Mouse (Mus musculus): ENCODE measurements at regions not wholly inside any gene's neighbourhood (a gene's known extent, or its start where the extent isn't known, plus 50 kb on each side); places are given as distances from the start of the nearest gene placed in this dataset.

DNA sequence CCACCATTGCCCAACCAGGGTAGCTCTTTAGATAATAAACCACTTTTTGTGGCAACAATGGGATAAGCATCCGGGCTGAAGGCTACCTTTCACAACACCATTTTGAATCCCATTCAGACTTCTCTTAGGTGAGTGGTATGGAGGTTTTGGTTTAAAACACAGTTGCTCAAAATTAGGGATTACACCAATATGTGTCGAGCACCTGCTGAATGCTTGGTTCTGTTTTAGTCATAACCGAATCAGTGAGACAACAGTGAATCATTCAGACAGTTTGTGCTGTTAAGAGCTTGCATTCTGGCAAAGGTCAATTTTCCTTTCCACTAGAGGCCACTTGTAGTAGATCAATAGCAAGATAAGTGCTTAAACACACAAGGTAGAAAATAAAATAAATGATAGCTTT, 561.2 kb upstream of the Gm9747 start:
- no peaks in the 10 kb centered on the region for H3K27me3 ChIP-seq (replicated peaks)
- no peak overlapping the region for H3K9ac ChIP-seq (ENCODE audit: insufficient read depth, low read depth)
- no peak for TF ChIP-seq SIN3A (IDR thresholded peaks at IDR 0.05; ENCODE audit: low read length)
- TF ChIP-seq MAX (IDR thresholded peaks at IDR 0.05; ENCODE audit: low read length), result no peak
- TF ChIP-seq E2F4 (IDR thresholded peaks at IDR 0.05; ENCODE audit: insufficient replicate concordance, low read depth, low read length), result no peak
- TF ChIP-seq IRF4 (IDR thresholded peaks at IDR 0.05; ENCODE audit: low read depth, low read length), result no peak
- no peak for TF ChIP-seq ZKSCAN1 (IDR thresholded peaks at IDR 0.05; ENCODE audit: borderline replicate concordance, low read depth, low read length)
- no peak for TF ChIP-seq NRF1 (IDR thresholded peaks at IDR 0.05; ENCODE audit: low read depth, low read length)
- no peak for TF ChIP-seq CHD1 (IDR thresholded peaks at IDR 0.05; ENCODE audit: low read depth, low read length)
- TF ChIP-seq KAT2A (IDR thresholded peaks at IDR 0.05; ENCODE audit: insufficient replicate concordance, low read length), result no peak
- TF ChIP-seq TCF12 (IDR thresholded peaks at IDR 0.05; ENCODE audit: low read depth, low read length), result no peak
- TF ChIP-seq RCOR1 (conservative IDR thresholded peaks at IDR 0.05; ENCODE audit: low read depth, low read length), result no peak
- no peak for TF ChIP-seq JUN (IDR thresholded peaks at IDR 0.05; ENCODE audit: insufficient read depth, low read depth, low read length)
- no peak overlapping the region for H3K27ac ChIP-seq (ENCODE audit: insufficient read depth, low read depth)
- peaks cover 0 to 9% of the 10 kb centered on the region in 2 experiments; a peak in 2 of 4 replicates for H3K4me1 ChIP-seq (ENCODE audit: control insufficient read depth in 1 of 2, insufficient read depth in 2 of 2)
- H3K79me2 ChIP-seq (replicated peaks; ENCODE audit: control insufficient read depth, extremely low read depth, insufficient read depth, poor library complexity, severe bottlenecking), result no peaks in the 10 kb centered on the region
- DNase-seq (ENCODE audit: extremely low read depth), result no peak
- H3K4me3 ChIP-seq (replicated peaks in 1 of 3; ENCODE audit: low read depth in 2 of 3, low read length in 2 of 3, poor library complexity in 1 of 3), result no peak overlapping the region
- H3K9me3 ChIP-seq (replicated peaks; ENCODE audit: low read length), result no peaks in the 10 kb centered on the region
- H3K4me2 ChIP-seq (ENCODE audit: insufficient read depth, low read depth, poor library complexity, severe bottlenecking), result no peak overlapping the region
- in situ Hi-C loops (cut with MboI; ENCODE audit: low pct_ligation_motif_present, low pct_unique_long_range_greater_than_20kb, low sequenced_read_pairs), result no loop called here
- H3K36me3 ChIP-seq (replicated peaks in 1 of 2; ENCODE audit: control insufficient read depth in 1 of 2, insufficient read depth in 1 of 2, low read length in 1 of 2), result no peaks in the 10 kb centered on the region
- dilution Hi-C loops (cut with MboI; ENCODE audit: extremely low pct_ligation_motif_present, extremely low pct_unique_long_range_greater_than_20kb, low sequenced_read_pairs), result no loop called here

DNA sequence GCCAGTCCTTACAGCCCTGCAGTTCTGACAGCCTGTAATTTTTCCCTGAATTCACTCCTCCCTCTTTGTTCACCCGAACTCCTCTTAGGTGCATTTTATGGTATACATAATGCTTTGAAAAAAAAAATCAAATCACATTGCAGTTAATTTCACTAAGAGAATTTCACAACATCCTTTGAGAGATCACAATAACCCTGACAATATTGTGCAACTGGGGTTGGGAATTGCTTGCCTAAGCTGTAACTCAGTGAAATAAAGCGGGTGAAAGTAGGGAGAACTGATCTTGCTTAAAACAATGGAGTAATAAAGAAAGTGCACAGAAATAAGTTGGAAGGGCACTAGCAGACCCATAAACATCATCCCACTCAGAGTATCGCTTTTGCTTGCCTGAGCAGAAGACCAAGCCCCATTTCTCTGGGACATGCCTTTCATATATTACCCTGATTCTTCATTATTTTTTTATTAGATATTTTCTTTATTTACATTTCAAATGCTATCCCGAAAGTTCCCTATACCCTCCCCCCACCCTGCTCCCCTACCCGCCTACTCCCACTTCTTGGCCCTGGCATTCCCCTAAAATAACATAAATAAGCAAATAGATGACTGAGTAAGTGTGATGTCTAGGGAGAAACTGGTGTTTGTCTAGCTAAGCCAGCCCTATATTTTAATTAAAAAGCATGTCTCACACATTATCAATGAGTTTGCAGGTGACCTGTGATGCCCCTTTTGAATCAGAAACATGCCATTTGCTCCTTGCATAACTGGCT, 557.2 kb upstream of the Gm9747 start:
- no peaks in the 10 kb centered on the region for H3K36me3 ChIP-seq (replicated peaks in 1 of 2; ENCODE audit: control insufficient read depth in 1 of 2, insufficient read depth in 1 of 2, low read length in 1 of 2)

More for the DNA sequence above, 557.2 kb upstream of the Gm9747 start:
- no peak for TF ChIP-seq BHLHE40 (IDR thresholded peaks at IDR 0.05; ENCODE audit: low read depth, low read length)
- H3K4me2 ChIP-seq (ENCODE audit: insufficient read depth, low read depth, poor library complexity, severe bottlenecking), result no peak overlapping the region
- H3K4me3 ChIP-seq (replicated peaks in 1 of 3; ENCODE audit: low read depth in 2 of 3, low read length in 2 of 3, poor library complexity in 1 of 3), result no peak overlapping the region
- H3K9ac ChIP-seq (ENCODE audit: insufficient read depth, low read depth), result no peak overlapping the region
- H3K79me2 ChIP-seq (replicated peaks; ENCODE audit: control insufficient read depth, extremely low read depth, insufficient read depth, poor library complexity, severe bottlenecking), result no peaks in the 10 kb centered on the region
- H3K9me3 ChIP-seq (replicated peaks; ENCODE audit: low read length), result no peaks in the 10 kb centered on the region
- H3K27ac ChIP-seq (ENCODE audit: insufficient read depth, low read depth), result no peak overlapping the region
- in situ Hi-C loops (cut with MboI; ENCODE audit: low pct_ligation_motif_present, low pct_unique_long_range_greater_than_20kb, low sequenced_read_pairs) (no loop called here), dilution Hi-C loops (cut with MboI; ENCODE audit: extremely low pct_ligation_motif_present, extremely low pct_unique_long_range_greater_than_20kb, low sequenced_read_pairs) (no loop called here)
- H3K4me1 ChIP-seq (ENCODE audit: control insufficient read depth in 1 of 2, insufficient read depth in 2 of 2), result peaks cover 0 to 9% of the 10 kb centered on the region in 2 experiments; a peak in 2 of 4 replicates
- H3K27me3 ChIP-seq (replicated peaks), result no peaks in the 10 kb centered on the region
- DNase-seq (ENCODE audit: extremely low read depth), result no peak

Measured in CH12.LX (cell line).